Mouse (Mus musculus) embryonic facial prominence, embryonic 15.5 days (tissue): ENCODE data around the gene Hexb. TPM values are rescaled to one million over a fixed set of nuclear protein-coding genes. Genes with fewer than 3 reads are reported as not detected.

Source experiments
- ATAC-seq: fragments of 200-750 bp; cut with Nextera tagmentation; 2 replicates; pipeline ENCODE4 v1.8.0; 2017; ENCODE audit warnings: low read depth, moderate TSS enrichment; ENCODE audit not compliant: insufficient number of reproducible peaks, low FRiP score, low TSS enrichment
- H3K27ac ChIP-seq: fragments of 300-500 bp; sonication (generic); replicated peaks from 2 replicates; pipeline ENCODE4 v1.5.1; 2015; ENCODE audit warnings: mild to moderate bottlenecking, inconsistent platforms
- H3K27me3 ChIP-seq: fragments of 300-500 bp; sonication (generic); 2 replicates; pipeline ENCODE4 v1.6.1; 2015; ENCODE audit warnings: inconsistent platforms
- H3K36me3 ChIP-seq: fragments of 300-500 bp; sonication (generic); 2 replicates; pipeline ENCODE4 v1.6.1; 2015; ENCODE audit warnings: mild to moderate bottlenecking, inconsistent platforms
- H3K4me1 ChIP-seq: fragments of 300-500 bp; sonication (generic); 2 replicates; pipeline ENCODE4 v1.6.1; 2015; ENCODE audit warnings: inconsistent platforms
- H3K4me2 ChIP-seq: fragments of 300-500 bp; sonication (generic); replicated peaks from 2 replicates; pipeline ENCODE4 v1.6.1; 2015; ENCODE audit warnings: mild to moderate bottlenecking, inconsistent platforms
- H3K4me3 ChIP-seq: fragments of 300-500 bp; sonication (generic); replicated peaks from 2 replicates; pipeline ENCODE4 v1.5.1; 2015; ENCODE audit warnings: mild to moderate bottlenecking, inconsistent platforms
- H3K9ac ChIP-seq: fragments of 300-500 bp; sonication (generic); 2 replicates; pipeline ENCODE4 v1.6.1; 2015; ENCODE audit warnings: inconsistent platforms
- H3K9me3 ChIP-seq: fragments of 300-500 bp; sonication (generic); replicated peaks from 2 replicates; pipeline ENCODE4 v1.6.1; 2016; ENCODE audit warnings: inconsistent platforms
- WGBS: fragments of 180-500 bp; shearing (Covaris S2); methylation state at CpG from one replicate; pipeline ENCODE4 v1.1.7; 2015; 5-methylcytosine and 5-hydroxymethylcytosine counted together
- polyA plus RNA-seq: library from polyadenylated mRNA; unstranded; fragments of >200 nt; fragmentation: Nextera tagmentation; extraction: Ambion mirVana; gene quantifications from 2 replicates; pipeline ENCODE4 v1.2.1, GENCODE M21; 2015

Hexb gene
- 46.0 and 49.6 TPM in 2 replicates for polyA plus RNA-seq

DNA sequence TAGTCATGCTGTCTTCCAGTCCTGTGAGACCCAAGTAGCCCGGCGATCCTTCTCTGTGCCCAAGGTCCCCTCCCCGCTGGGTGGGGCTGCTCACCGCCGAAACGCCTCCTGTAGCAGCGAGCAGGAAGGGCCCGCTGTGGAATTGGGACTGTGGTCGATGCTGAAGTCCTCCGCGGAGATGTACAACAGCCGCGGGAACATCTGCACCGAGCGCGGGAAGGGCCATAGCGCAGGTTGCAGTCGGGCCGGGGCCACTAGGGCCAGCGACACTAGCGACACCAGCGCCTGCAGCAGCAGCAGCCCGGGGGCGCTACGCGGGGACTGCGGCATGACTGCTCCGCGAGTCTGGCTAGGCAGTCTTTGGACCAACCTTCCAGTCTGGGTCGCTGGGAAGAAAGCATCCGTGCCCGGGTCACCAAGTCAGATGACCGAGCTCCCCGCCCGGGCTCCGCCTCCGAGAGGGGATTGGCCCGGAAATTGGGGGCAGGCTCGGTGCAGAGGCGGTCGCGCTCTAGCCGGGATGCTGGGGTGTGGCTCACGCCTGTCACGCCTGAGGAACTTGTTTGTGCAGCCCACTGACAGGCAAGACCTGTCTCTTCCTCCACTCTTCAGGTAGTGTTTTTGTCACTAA lies at the start of gene Hexb:
TSS of gene Hexb (minus strand) at position 426 of the 631 bp plus-strand sequence.
- H3K27ac ChIP-seq = peak within 1 kb of the TSS; percentile 63
- H3K27me3 ChIP-seq = no peaks in the 10 kb centered on the region
- peak within 1 kb of the TSS; percentile 87 for H3K4me2 ChIP-seq
- peak within 1 kb of the TSS; percentile 62 for H3K9ac ChIP-seq
- H3K36me3 ChIP-seq = no peaks in the 10 kb centered on the region
- peak; percentile 93 for ATAC-seq
- under 1% methylated on average over 45 of the region's 45 CpGs for WGBS
- no peaks in the 10 kb centered on the region for H3K9me3 ChIP-seq
- 0 out of 2 replicates have a peak, but pooled peaks cover 3% of the 10 kb centered on the region for H3K4me1 ChIP-seq
- peak within 1 kb of the TSS; percentile 62 for H3K4me3 ChIP-seq

DNA sequence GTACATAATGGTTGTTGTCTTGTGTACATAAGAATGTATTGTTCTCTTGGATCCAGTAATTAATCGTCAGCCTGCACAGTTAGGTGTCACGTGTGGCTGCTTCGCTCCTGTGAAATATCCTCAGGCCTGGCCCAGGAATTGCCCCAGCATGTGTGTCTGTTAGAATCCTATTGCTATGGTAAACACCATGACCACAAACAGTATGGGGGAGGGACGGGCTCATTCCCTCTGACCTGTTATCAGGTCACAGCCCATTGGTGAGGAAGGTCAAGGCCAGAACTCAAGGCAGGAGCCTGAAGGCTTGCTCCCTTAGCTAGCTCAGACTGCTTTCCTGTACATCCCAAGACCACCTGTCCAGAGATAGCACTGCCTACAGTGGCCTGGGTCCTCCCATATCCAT lies 49.6 kb upstream of the Hexb start:
- Histone ChIP-seq H3K27ac (no peak overlapping the region), H3K36me3 (peaks cover 53% of the 10 kb centered on the region), H3K4me1 (peaks cover 72% of the 10 kb centered on the region), H3K4me2 (no peak overlapping the region), H3K27me3 (no peaks in the 10 kb centered on the region), H3K4me3 (no peak overlapping the region), H3K9ac (no peak overlapping the region), H3K9me3 (no peaks in the 10 kb centered on the region)
- 65% methylated on average over 4 of the region's 4 CpGs for WGBS
- ATAC-seq = no peak

DNA sequence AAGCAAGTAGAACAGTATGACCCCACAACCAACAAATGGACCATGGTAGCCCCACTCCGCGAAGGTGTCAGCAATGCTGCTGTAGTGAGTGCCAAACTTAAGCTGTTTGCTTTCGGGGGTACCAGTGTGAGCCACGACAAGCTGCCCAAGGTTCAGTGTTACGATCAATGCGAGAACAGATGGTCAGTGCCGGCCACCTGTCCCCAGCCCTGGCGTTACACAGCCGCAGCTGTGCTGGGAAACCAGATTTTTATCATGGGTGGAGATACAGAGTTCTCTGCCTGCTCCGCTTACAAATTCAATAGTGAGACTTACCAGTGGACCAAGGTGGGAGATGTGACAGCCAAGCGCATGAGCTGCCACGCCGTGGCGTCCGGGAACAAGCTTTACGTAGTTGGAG lies 48.1 kb upstream of the Hexb start:
- ATAC-seq = no peak
- H3K9ac ChIP-seq = no peak overlapping the region
- H3K4me2 ChIP-seq = no peak overlapping the region
- H3K27me3 ChIP-seq = no peaks in the 10 kb centered on the region
- no peaks in the 10 kb centered on the region for H3K9me3 ChIP-seq
- H3K4me3 ChIP-seq = no peak overlapping the region
- 89% methylated on average over 16 of the region's 16 CpGs for WGBS
- peaks cover 41% of the 10 kb centered on the region for H3K36me3 ChIP-seq
- H3K27ac ChIP-seq = no peak overlapping the region
- H3K4me1 ChIP-seq = peaks cover 65% of the 10 kb centered on the region

GRCm38 (mm10) chr13:97245157-97245556 lies 47.0 kb upstream of the Hexb start:
- peaks cover 62% of the 10 kb centered on the region for H3K4me1 ChIP-seq
- H3K4me2 ChIP-seq = no peak overlapping the region
- no peaks in the 10 kb centered on the region for H3K27me3 ChIP-seq
- no peak overlapping the region for H3K4me3 ChIP-seq
- no peak overlapping the region for H3K9ac ChIP-seq
- no peaks in the 10 kb centered on the region for H3K9me3 ChIP-seq
- peaks cover 37% of the 10 kb centered on the region for H3K36me3 ChIP-seq
- no peak for ATAC-seq
- no peak overlapping the region for H3K27ac ChIP-seq
- 89% methylated on average over 12 of the region's 12 CpGs for WGBS

DNA sequence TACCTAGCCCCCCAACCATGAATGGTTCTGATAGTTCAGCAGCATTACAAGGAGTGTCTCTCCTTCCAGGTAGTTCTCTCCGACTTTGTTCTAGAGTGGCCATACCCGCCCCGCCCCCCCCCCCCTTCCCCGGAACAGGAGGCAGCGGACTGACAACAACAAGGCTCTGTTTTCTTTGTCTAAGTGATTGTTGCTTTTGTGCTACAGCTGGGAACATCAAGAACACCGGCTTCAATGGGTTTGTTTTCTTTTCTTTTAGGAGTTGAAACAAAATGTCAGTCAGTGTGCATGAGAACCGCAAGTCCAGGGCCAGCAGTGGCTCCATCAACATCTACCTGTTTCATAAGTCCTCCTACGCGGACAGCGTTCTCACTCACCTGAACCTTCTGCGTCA lies 46.6 kb upstream of the Hexb start:
- no peak overlapping the region for H3K4me3 ChIP-seq
- H3K27me3 ChIP-seq = no peaks in the 10 kb centered on the region
- no peaks in the 10 kb centered on the region for H3K9me3 ChIP-seq
- H3K9ac ChIP-seq = no peak overlapping the region
- H3K36me3 ChIP-seq = peaks cover 37% of the 10 kb centered on the region
- 65% methylated on average over 11 of the region's 11 CpGs for WGBS
- peaks cover 63% of the 10 kb centered on the region for H3K4me1 ChIP-seq
- H3K4me2 ChIP-seq = 0 out of 2 replicates have a peak overlapping the region, but pooled peaks have one; percentile 90
- ATAC-seq = no peak
- no peak overlapping the region for H3K27ac ChIP-seq

DNA sequence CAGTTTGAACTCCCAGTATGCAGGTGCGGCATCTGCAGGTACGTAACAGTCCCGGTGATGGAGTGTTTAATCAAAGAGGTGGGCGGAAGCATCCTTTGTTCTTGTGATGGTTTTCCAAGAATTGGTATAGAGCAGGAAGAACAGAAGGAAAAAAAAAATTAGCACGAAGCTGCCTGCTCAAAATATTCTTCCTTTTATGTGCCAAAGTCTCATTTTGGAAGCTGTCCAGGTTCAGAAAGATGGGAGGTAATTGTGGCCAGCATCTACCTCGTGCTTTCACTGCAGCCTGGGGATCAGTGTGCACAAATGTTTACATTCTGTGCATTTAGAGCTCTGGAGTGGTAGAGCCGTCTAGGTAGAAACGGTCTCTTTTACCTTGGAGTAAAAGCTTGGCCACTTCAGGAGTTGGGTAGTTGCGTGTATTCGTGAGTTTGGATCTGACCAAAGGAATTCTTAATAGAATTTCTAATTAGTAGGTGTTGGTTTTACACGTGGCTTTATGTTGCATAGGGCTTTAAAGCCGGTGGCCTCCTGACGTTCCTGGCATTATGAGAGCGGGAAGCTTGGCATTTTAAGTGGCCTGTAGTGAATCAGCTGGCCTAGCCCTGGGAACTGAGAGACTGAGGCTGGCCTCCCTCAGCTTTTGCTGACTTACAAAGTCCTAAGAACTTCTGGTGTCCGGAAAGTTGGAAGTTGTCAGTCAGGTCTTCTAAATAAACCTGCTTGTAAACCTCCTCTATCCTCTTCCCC lies 46.0 kb upstream of the Hexb start:
- Histone ChIP-seq H3K36me3 (peaks cover 37% of the 10 kb centered on the region), H3K9me3 (no peaks in the 10 kb centered on the region), H3K4me2 (peak overlapping the region; percentile 90), H3K9ac (no peak overlapping the region), H3K4me3 (peak overlapping the region; percentile 89), H3K27me3 (no peaks in the 10 kb centered on the region), H3K27ac (no peak overlapping the region), H3K4me1 (peaks cover 63% of the 10 kb centered on the region)
- ATAC-seq = no peak
- WGBS = 45% methylated on average over 15 of the region's 15 CpGs

- Histone ChIP-seq H3K9me3 (no peaks in the 10 kb centered on the region), H3K4me1 (peaks cover 51% of the 10 kb centered on the region), H3K27ac (no peak overlapping the region), H3K9ac (no peak overlapping the region), H3K4me2 (peak overlapping the region; percentile 90), H3K4me3 (peak overlapping the region; percentile 89), H3K27me3 (no peaks in the 10 kb centered on the region), H3K36me3 (peaks cover 28% of the 10 kb centered on the region)
- no peak for ATAC-seq
- WGBS = 2% methylated on average over 6 of the region's 6 CpGs
Observed at GRCm38 (mm10) chr13:97242716-97243115, 44.6 kb upstream of the Hexb start.

DNA sequence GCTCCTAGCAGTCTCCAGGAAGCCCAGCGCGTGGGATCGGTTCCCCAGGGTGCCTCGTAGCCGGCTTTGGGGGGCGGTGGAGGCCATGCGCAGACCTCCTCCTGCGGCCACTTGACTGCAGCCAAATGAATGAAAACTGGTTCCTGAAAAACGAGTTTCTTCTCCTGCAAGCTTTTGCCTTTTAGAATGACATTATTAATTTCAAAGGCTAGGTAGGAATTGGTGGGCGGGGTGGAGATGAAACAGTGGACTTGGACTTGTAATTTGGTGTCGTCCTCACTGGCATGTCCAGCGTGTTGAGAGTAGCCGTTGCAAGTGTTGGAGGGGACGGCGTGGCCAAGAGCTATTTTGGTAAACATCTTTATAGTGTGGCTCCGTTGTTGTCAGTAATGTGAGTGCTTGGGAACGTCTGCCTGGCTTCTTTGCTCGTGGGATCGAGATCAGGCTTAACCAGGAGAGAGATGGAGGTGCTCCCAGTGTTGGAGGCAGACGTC lies 43.7 kb upstream of the Hexb start:
- Histone ChIP-seq H3K4me2 (peak overlapping the region; percentile 90), H3K9ac (peak overlapping the region; percentile 91), H3K27me3 (no peaks in the 10 kb centered on the region), H3K27ac (peak overlapping the region; percentile 97), H3K4me1 (peaks cover 50% of the 10 kb centered on the region), H3K36me3 (peaks cover 20% of the 10 kb centered on the region), H3K9me3 (no peaks in the 10 kb centered on the region), H3K4me3 (peak overlapping the region; percentile 89)
- WGBS = 1% methylated on average over 20 of the region's 20 CpGs
- ATAC-seq = no peak

DNA sequence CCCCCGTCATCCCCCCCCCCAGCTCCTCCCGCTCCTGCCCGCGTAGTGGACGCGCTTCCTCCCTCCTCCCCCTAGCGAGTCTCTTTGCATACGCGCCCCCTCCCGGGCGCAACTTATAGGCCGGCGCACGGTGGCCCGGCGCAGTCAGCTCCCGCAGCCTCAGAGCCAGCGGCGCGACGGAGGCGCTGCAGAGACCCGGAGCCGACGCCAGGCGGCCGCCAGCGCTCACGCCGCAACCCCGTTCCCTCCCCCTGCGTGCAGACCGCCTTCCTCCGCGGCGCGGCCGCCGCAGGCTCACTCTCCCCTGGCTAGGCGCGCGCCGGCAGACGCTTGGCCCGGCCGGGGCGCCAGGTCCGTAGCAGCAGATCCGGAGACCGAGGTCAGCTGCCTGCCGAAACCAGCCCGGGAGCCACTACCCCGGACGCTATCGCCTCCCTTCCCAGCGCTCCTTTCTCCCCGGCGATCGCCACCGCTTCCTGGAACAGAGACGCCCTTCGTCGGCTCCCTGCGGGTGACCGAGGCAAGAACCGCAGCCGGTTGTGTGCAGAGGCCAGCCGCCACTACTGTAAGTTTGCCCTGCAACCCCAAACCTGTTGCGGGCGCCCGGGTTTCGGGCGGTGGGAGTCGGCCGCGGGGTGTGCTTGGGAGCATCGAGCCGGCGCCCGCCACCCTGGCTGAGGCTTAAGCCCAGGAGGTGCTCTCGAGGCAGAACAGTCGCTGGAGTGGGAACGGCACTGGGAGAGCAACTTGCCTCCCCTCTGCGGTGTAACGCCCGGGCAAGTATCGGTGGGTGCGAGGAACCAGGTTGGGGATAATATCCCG lies 43.0 kb upstream of the Hexb start, which contains the start of gene Enc1:
TSS of gene Enc1 (plus strand) at position 141 of the 822 bp plus-strand sequence.
- Histone ChIP-seq H3K9ac (peak within 1 kb of the TSS; percentile 91), H3K27me3 (no peaks in the 10 kb centered on the region), H3K4me1 (peaks cover 44% of the 10 kb centered on the region), H3K9me3 (no peaks in the 10 kb centered on the region), H3K36me3 (peaks cover 14% of the 10 kb centered on the region), H3K27ac (peak within 1 kb of the TSS; percentile 97), H3K4me3 (peak within 1 kb of the TSS; percentile 89), H3K4me2 (peak within 1 kb of the TSS; percentile 90)
- under 1% methylated on average over 89 of the region's 89 CpGs for WGBS
- peak; percentile 94 for ATAC-seq

GRCm38 (mm10) chr13:97240279-97240964 lies 42.3 kb upstream of the Hexb start:
- under 1% methylated on average over 35 of the region's 36 CpGs for WGBS

More at GRCm38 (mm10) chr13:97240279-97240964, 42.3 kb upstream of the Hexb start:
- Histone ChIP-seq H3K4me1 (peaks cover 42% of the 10 kb centered on the region), H3K27me3 (no peaks in the 10 kb centered on the region), H3K4me3 (peak overlapping the region; percentile 89), H3K9ac (peak overlapping the region; percentile 62), H3K4me2 (peak overlapping the region; percentile 90), H3K27ac (peak overlapping the region; percentile 97), H3K9me3 (no peaks in the 10 kb centered on the region), H3K36me3 (peaks cover 6% of the 10 kb centered on the region)
- ATAC-seq = peak; percentile 58
